Mouse (Mus musculus) heart, embryonic 13.5 days (tissue): Measurements from ENCODE around the gene Gfer. TPM values are rescaled to one million over a fixed set of nuclear protein-coding genes. Genes with fewer than 3 reads are reported as not detected.

Source experiments
- ATAC-seq: fragments of 200-750 bp; cut with Nextera tagmentation; 2 replicates; pipeline ENCODE4 v1.8.0; 2017; ENCODE audit warnings: moderate TSS enrichment; ENCODE audit not compliant: insufficient number of reproducible peaks, low FRiP score, low TSS enrichment; ENCODE audit errors: extremely low read depth
- H3K27ac ChIP-seq: fragments of 300-500 bp; sonication (generic); replicated peaks from 2 replicates; pipeline ENCODE4 v1.5.1; 2015; ENCODE audit warnings: moderate library complexity, mild to moderate bottlenecking, inconsistent platforms
- H3K27me3 ChIP-seq: fragments of 300-500 bp; sonication (generic); replicated peaks from 2 replicates; pipeline ENCODE4 v1.6.1; 2015; ENCODE audit warnings: mild to moderate bottlenecking, inconsistent platforms
- H3K36me3 ChIP-seq: fragments of 300-500 bp; sonication (generic); 2 replicates; pipeline ENCODE4 v1.6.1; 2015; ENCODE audit warnings: mild to moderate bottlenecking, inconsistent platforms
- H3K4me1 ChIP-seq: fragments of 300-500 bp; sonication (generic); 2 replicates; pipeline ENCODE4 v1.6.1; 2015; ENCODE audit warnings: inconsistent platforms
- H3K4me2 ChIP-seq: fragments of 300-500 bp; sonication (generic); 2 replicates; pipeline ENCODE4 v1.6.1; 2015; ENCODE audit warnings: inconsistent platforms, mild to moderate bottlenecking, moderate library complexity
- H3K4me3 ChIP-seq: fragments of 300-500 bp; sonication (generic); 2 replicates; pipeline ENCODE4 v1.5.1; 2015; ENCODE audit warnings: moderate library complexity, mild to moderate bottlenecking, inconsistent platforms
- H3K9ac ChIP-seq: fragments of 300-500 bp; sonication (generic); 2 replicates; pipeline ENCODE4 v1.6.1; 2015; ENCODE audit warnings: inconsistent platforms, mild to moderate bottlenecking, moderate library complexity
- H3K9me3 ChIP-seq: fragments of 300-500 bp; sonication (generic); 2 replicates; pipeline ENCODE4 v1.6.1; 2016; ENCODE audit warnings: inconsistent platforms
- WGBS: fragments of 180-500 bp; shearing (Covaris S2); methylation state at CpG from one replicate; pipeline ENCODE4 v1.1.7; 2015; ENCODE audit warnings: mixed read lengths; 5-methylcytosine and 5-hydroxymethylcytosine counted together
- polyA plus RNA-seq: library from polyadenylated mRNA; unstranded; fragments of >200 nt; fragmentation: Nextera tagmentation; extraction: Ambion mirVana; gene quantifications from 2 replicates; pipeline ENCODE4 v1.2.1, GENCODE M21; 2015

The Gfer gene
- polyA plus RNA-seq, 1 experiment from 2014 or later = 31.9 TPM

DNA sequence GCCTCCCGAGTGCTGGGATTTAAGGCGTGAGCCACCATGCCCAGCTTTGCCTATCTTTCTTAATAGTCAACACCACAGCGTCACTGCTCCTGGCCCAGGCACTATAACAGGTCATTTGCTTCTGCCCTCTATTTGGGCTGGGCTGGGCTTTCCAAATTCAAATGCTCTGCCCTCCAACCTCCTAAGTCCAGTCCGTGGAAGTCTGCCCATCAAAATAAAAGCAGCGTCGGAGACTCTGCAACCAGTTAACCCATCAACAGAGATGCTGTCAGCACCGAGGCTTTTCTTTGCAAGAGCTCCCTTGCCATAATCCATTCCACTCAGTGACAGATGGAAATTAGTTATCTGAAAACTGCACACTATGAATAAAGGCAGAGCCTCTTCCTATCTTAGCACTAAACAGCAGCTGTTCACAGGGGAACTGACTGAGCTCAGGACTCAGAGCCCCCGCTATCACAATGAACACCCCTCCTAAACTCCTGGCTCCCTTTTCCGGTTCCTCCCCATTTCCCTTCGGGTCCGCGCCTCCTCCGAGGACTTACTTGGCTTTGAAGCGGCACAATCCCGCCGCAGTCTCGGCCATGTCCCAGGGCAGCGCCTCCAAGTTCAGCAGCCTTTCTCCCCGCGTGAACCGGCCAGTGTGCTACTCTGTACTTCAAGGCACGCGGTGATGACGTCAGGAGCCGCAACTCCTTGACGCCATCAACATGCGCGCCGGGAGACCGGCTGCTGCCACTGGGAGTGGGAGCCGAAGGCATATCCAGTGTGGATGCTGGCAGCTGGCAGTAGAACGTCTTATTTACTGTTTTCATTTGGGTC is 11.2 kb upstream of the Gfer start, which contains the start of gene Tbl3:
TSS of gene Tbl3 (minus strand) at position 679 of the 819 bp plus-strand sequence.
- H3K36me3 ChIP-seq = peaks cover 33% of the 10 kb centered on the region
- peak within 1 kb of the TSS; percentile 86 for H3K4me2 ChIP-seq
- 3% methylated on average over 32 of the region's 32 CpGs for WGBS
- H3K9me3 ChIP-seq = no peaks in the 10 kb centered on the region
- H3K9ac ChIP-seq = peak within 1 kb of the TSS; percentile 90
- peak; percentile 67 for ATAC-seq
- peak within 1 kb of the TSS; percentile 89 for H3K27ac ChIP-seq
- H3K4me1 ChIP-seq = peaks cover 16% of the 10 kb centered on the region
- peak within 1 kb of the TSS; percentile 81 for H3K4me3 ChIP-seq
- no peaks in the 10 kb centered on the region for H3K27me3 ChIP-seq

DNA sequence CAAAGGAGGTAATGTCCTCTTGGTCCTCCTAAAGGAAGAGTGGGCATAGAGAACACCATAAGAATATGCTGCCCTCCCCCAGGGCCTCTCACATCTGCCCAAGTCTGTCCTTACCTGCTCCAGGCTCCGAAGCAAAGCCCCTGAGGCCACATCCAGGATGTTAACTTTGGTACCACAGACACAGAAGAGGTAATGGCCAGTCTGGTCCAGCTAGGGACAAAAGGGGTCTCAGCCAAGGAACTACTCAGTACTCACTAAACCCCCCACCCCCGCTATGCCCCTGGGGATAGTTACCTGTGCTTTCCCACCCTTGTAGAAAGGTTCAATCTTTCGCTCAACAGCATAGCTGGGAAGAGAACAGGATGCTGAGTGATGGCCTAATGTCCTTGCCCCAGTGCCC is 9.9 kb upstream of the Gfer start:
- Histone ChIP-seq H3K36me3 (peaks cover 47% of the 10 kb centered on the region), H3K4me3 (no peak overlapping the region), H3K4me2 (no peak overlapping the region)

GRCm38 (mm10) chr17:24701251-24701650 is 5.3 kb upstream of the Gfer start:
- Histone ChIP-seq H3K27ac (no peak overlapping the region), H3K9me3 (no peaks in the 10 kb centered on the region), H3K27me3 (no peaks in the 10 kb centered on the region; the same call in 1 of the 2 replicates), H3K4me1 (peaks cover 23% of the 10 kb centered on the region), H3K36me3 (peaks cover 62% of the 10 kb centered on the region), H3K4me3 (no peak overlapping the region), H3K9ac (no peak overlapping the region), H3K4me2 (no peak overlapping the region)
- ATAC-seq = no peak
- 85% methylated on average over 9 of the region's 9 CpGs for WGBS

More for the DNA sequence above, 9.9 kb upstream of the Gfer start:
- ATAC-seq = no peak
- peaks cover 16% of the 10 kb centered on the region for H3K4me1 ChIP-seq
- WGBS = 92% methylated on average over 3 of the region's 3 CpGs
- H3K9ac ChIP-seq = no peak overlapping the region
- no peaks in the 10 kb centered on the region for H3K27me3 ChIP-seq
- no peak overlapping the region for H3K27ac ChIP-seq
- no peaks in the 10 kb centered on the region for H3K9me3 ChIP-seq

- peaks cover 51% of the 10 kb centered on the region for H3K36me3 ChIP-seq
- H3K4me3 ChIP-seq = no peak overlapping the region
- H3K9ac ChIP-seq = no peak overlapping the region
- 71% methylated on average over 2 of the region's 2 CpGs for WGBS
- no peak overlapping the region for H3K4me2 ChIP-seq
- H3K27ac ChIP-seq = no peak overlapping the region
- H3K9me3 ChIP-seq = no peaks in the 10 kb centered on the region
- H3K4me1 ChIP-seq = peaks cover 29% of the 10 kb centered on the region
- ATAC-seq = no peak
- no peaks in the 10 kb centered on the region; the same call in 1 of the 2 replicates for H3K27me3 ChIP-seq
Observed at GRCm38 (mm10) chr17:24699473-24699872, 3.5 kb upstream of the Gfer start.

GRCm38 (mm10) chr17:24698715-24699114 is 2.8 kb upstream of the Gfer start:
- Histone ChIP-seq H3K27ac (no peak overlapping the region), H3K9me3 (no peaks in the 10 kb centered on the region), H3K4me2 (no peak overlapping the region), H3K9ac (no peak overlapping the region), H3K36me3 (peaks cover 48% of the 10 kb centered on the region), H3K4me3 (no peak overlapping the region), H3K27me3 (no peaks in the 10 kb centered on the region; the same call in 1 of the 2 replicates), H3K4me1 (peaks cover 29% of the 10 kb centered on the region)
- ATAC-seq = no peak
- WGBS = 64% methylated on average over 9 of the region's 9 CpGs

GRCm38 (mm10) chr17:24697985-24698384 is 2.0 kb upstream of the Gfer start:
- no peak for ATAC-seq

GRCm38 (mm10) chr17:24695326-24696010 is 488 bp downstream of the Gfer start:
- WGBS = 8% methylated on average over 51 of the region's 51 CpGs
- peaks cover 33% of the 10 kb centered on the region for H3K36me3 ChIP-seq
- peak overlapping the region; percentile 84 for H3K27ac ChIP-seq
- peaks cover 10% of the 10 kb centered on the region for H3K27me3 ChIP-seq
- H3K4me2 ChIP-seq = peak overlapping the region; percentile 92
- peak overlapping the region; percentile 89 for H3K4me3 ChIP-seq
- ATAC-seq = no peak; the same call in 1 of the 2 replicates
- H3K4me1 ChIP-seq = peaks cover 29% of the 10 kb centered on the region
- peak overlapping the region; percentile 94 for H3K9ac ChIP-seq
- H3K9me3 ChIP-seq = no peaks in the 10 kb centered on the region

More at GRCm38 (mm10) chr17:24697985-24698384, 2.0 kb upstream of the Gfer start:
- peaks cover 29% of the 10 kb centered on the region for H3K4me1 ChIP-seq
- 0 out of 2 replicates have a peak overlapping the region, but pooled peaks have one; percentile 2 for H3K9ac ChIP-seq
- H3K27me3 ChIP-seq = no peaks in the 10 kb centered on the region; the same call in 1 of the 2 replicates
- no peak overlapping the region for H3K4me3 ChIP-seq
- no peak overlapping the region for H3K27ac ChIP-seq
- H3K36me3 ChIP-seq = peaks cover 47% of the 10 kb centered on the region
- no peaks in the 10 kb centered on the region for H3K9me3 ChIP-seq
- H3K4me2 ChIP-seq = no peak overlapping the region
- WGBS = 33% methylated on average over 5 of the region's 5 CpGs

- no peaks in the 10 kb centered on the region for H3K9me3 ChIP-seq
- no peak overlapping the region for H3K4me2 ChIP-seq
- H3K4me3 ChIP-seq = no peak overlapping the region
- peaks cover 36% of the 10 kb centered on the region for H3K4me1 ChIP-seq
- H3K27ac ChIP-seq = no peak overlapping the region
- no peak for ATAC-seq
- no peak overlapping the region for H3K9ac ChIP-seq
- H3K36me3 ChIP-seq = peaks cover 22% of the 10 kb centered on the region
- 84% methylated on average over 5 of the region's 5 CpGs for WGBS
- H3K27me3 ChIP-seq = peaks cover 41% of the 10 kb centered on the region
Observed at GRCm38 (mm10) chr17:24692385-24692784, 3.6 kb downstream of the Gfer start.

DNA sequence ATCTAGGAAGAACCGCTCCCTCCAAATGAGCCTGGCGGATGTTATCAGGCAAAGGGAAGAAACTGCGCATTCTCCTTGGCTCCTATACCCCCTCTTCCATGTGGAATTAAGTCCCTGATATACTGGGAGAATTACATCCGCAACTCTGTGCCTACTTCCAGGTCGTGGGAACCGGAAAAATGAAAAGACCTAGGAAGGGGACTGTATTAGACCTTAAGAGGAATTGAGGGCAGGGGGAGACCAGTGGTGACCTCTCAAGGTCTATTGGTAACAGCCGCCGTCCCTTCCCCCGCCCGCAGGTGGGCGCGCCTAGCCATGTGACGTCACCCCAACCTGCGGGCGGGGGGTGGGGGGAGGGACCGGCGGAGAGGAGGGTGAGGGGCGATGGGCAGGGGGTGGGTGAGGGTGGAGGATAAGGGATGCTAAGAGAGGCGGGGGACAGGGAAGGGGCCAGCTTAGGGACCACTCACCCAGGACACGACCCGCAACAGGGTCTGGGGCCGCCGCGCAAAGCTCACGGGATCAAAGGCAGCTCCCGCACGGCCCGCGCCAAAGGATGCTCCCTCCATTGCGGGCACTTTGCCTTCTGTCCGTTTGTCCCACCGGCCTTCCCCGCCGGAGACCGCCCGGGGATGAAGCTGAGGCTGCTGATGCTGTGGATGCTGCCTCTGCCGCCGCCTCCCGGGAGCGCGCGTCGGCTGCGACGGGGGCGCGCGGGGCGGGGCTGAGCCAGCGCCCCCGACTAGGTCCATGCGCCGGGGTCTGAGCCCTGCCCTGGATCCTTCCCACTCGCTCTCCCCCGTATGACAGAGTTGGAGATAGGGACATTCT is 6.5 kb downstream of the Gfer start, which contains the start of gene Syngr3:
TSS of gene Syngr3 (minus strand) at position 705 of the 831 bp plus-strand sequence.
- Histone ChIP-seq H3K9ac (peak within 1 kb of the TSS; percentile 78), H3K4me2 (peak within 1 kb of the TSS; percentile 88), H3K36me3 (peaks cover 22% of the 10 kb centered on the region), H3K9me3 (no peaks in the 10 kb centered on the region), H3K4me1 (peaks cover 25% of the 10 kb centered on the region), H3K27ac (no peak within 1 kb of the TSS), H3K4me3 (peak within 1 kb of the TSS; percentile 61), H3K27me3 (peaks cover 57% of the 10 kb centered on the region)
- ATAC-seq = no peak
- WGBS = 2% methylated on average over 54 of the region's 55 CpGs

DNA sequence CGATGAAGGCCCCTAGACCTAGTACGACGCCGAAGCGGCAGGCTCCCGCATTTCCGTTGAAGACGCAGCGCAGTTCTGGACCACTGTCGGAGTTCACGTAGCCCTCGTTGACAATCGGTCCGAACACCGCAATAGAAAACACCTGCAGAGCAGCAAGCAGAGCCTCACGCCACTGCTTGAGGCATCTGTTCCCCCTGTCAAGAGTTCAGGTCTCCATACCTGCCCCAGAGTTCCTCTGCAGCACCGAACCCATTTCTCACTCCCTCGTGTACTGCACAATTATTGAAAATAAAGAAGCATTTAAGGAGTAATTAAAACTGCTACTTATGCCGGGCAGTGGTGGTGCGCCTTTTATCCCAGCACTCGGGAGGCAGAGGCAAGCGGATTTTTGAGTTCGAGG is 8.4 kb downstream of the Gfer start:
- Histone ChIP-seq H3K9ac (peak overlapping the region; percentile 47), H3K9me3 (no peaks in the 10 kb centered on the region), H3K4me2 (peak overlapping the region; percentile 64), H3K27ac (no peak overlapping the region), H3K4me1 (peaks cover 25% of the 10 kb centered on the region), H3K4me3 (peak overlapping the region; percentile 47), H3K36me3 (peaks cover 8% of the 10 kb centered on the region), H3K27me3 (peaks cover 57% of the 10 kb centered on the region)
- WGBS = 22% methylated on average over 23 of the region's 23 CpGs
- no peak for ATAC-seq
